In genomic region chr13:98016923-98017588, GRCm38 (mm10) we compare ENCODE assay signal across 8 mouse cellular contexts.
DNase-seq lines count a peak whose midpoint lies in the region; ATAC-seq and TF ChIP-seq lines count a peak whose summit lies in the region.

No protein-coding gene starts in this region.

- intact Hi-C loops in left cerebral cortex, postnatal 10 days (cut with DNase I): no loop called here

- 8% methylated on average over 12 of the region's 12 CpGs for WGBS in forebrain, postnatal 0 days
- WGBS in kidney, postnatal 0 days: 23% methylated on average over 12 of the region's 12 CpGs

- no peaks in the 10 kb centered on the region for H3K9me3 ChIP-seq in forebrain, postnatal 0 days (ENCODE audit: low read length)
- no peaks in the 10 kb centered on the region for H3K9me3 ChIP-seq in kidney, postnatal 0 days (replicated peaks; ENCODE audit: low read length)

- peak overlapping the region; percentile 49 for H3K9ac ChIP-seq in forebrain, postnatal 0 days
- H3K9ac ChIP-seq in kidney, postnatal 0 days (ENCODE audit: low read depth, low read length): peak overlapping the region; percentile 52

- H3K4me2 ChIP-seq in forebrain, postnatal 0 days (ENCODE audit: low read depth): peak overlapping the region; percentile 74
- peak overlapping the region; percentile 76 for H3K4me2 ChIP-seq in kidney, postnatal 0 days (ENCODE audit: low read length)

- 0 out of 2 replicates have a peak, but pooled peaks cover 5% of the 10 kb centered on the region for H3K4me1 ChIP-seq in forebrain, postnatal 0 days (ENCODE audit: insufficient read depth)
- H3K4me1 ChIP-seq in kidney, postnatal 0 days (replicated peaks; ENCODE audit: insufficient read depth, low read length): no peaks in the 10 kb centered on the region

- ATAC-seq in forebrain, postnatal 0 days: peak; percentile 92
- peak; percentile 50; the same call in 1 of the 2 replicates for ATAC-seq in kidney, postnatal 0 days (replicated peaks; ENCODE audit: low FRiP score, low read depth)
- no peak for ATAC-seq in erythroblast, adult 5-6 weeks (replicated peaks; ENCODE audit: low FRiP score, poor library complexity, severe bottlenecking)

- no peak for TF ChIP-seq CTCF in forebrain, postnatal 0 days (IDR thresholded peaks at IDR 0.05; ENCODE audit: low read depth)
- no peak for TF ChIP-seq CTCF in kidney, postnatal 0 days (IDR thresholded peaks at IDR 0.05; ENCODE audit: low read depth)

- H3K27me3 ChIP-seq in forebrain, postnatal 0 days (ENCODE audit: insufficient read depth, low read length): no peaks in the 10 kb centered on the region
- no peaks in the 10 kb centered on the region for H3K27me3 ChIP-seq in kidney, postnatal 0 days (ENCODE audit: insufficient read depth, low read length)

- H3K36me3 ChIP-seq in forebrain, postnatal 0 days (ENCODE audit: insufficient read depth): no peaks in the 10 kb centered on the region
- no peaks in the 10 kb centered on the region for H3K36me3 ChIP-seq in kidney, postnatal 0 days (ENCODE audit: insufficient read depth, low read length)

- peak; percentile 37 for DNase-seq in left cerebral cortex, adult 11 months (ENCODE audit: low spot score)
- no peak for DNase-seq in left cerebral cortex, postnatal 10 days (ENCODE audit: extremely low spot score in 1 of 2, low spot score in 2 of 2)
- DNase-seq in forebrain, postnatal 0 days: peak; percentile 78
- no peak for DNase-seq in kidney, postnatal 0 days (ENCODE audit: low spot score)
- peak; percentile 42 for DNase-seq in lung, postnatal 25 days (ENCODE audit: low spot score)
- DNase-seq in urinary bladder, postnatal 36 days (ENCODE audit: low spot score in 2 of 2): no peak
- DNase-seq in cerebellum, postnatal 4 days (ENCODE audit: low spot score in 2 of 2): no peak

- peak overlapping the region; percentile 60; the same call in 1 of the 2 replicates for H3K27ac ChIP-seq in forebrain, postnatal 0 days (ENCODE audit: low read depth, low read length)
- peak overlapping the region; percentile 83 for H3K27ac ChIP-seq in kidney, postnatal 0 days

- peak overlapping the region; percentile 41 for H3K4me3 ChIP-seq in forebrain, postnatal 0 days (ENCODE audit: low read depth, low read length)
- peak overlapping the region; percentile 36 for H3K4me3 ChIP-seq in kidney, postnatal 0 days (replicated peaks; ENCODE audit: low read depth, low read length)

Comparison
In these comparisons a context has a peak if more than half of its experiments do, and no peak if none do; other contexts are left out.
1. DNase-seq: peak in left cerebral cortex, adult 11 months (single experiment), forebrain, postnatal 0 days (single experiment) and lung, postnatal 25 days (single experiment); none in left cerebral cortex, postnatal 10 days (0 of 2), kidney, postnatal 0 days (single experiment), urinary bladder, postnatal 36 days (0 of 2) and cerebellum, postnatal 4 days (0 of 2).